Mouse (Mus musculus) lung, postnatal 4 days (tissue): ENCODE results near the gene Il6st.
A peak's percentile ranks its signal among the peaks of the same experiment; 100 is the strongest.

Experiments used
- DNase-seq, 2 experiments: peaks; one replicate each; pipeline ENCODE4 v3.0.0; 2021

The Il6st gene

DNA sequence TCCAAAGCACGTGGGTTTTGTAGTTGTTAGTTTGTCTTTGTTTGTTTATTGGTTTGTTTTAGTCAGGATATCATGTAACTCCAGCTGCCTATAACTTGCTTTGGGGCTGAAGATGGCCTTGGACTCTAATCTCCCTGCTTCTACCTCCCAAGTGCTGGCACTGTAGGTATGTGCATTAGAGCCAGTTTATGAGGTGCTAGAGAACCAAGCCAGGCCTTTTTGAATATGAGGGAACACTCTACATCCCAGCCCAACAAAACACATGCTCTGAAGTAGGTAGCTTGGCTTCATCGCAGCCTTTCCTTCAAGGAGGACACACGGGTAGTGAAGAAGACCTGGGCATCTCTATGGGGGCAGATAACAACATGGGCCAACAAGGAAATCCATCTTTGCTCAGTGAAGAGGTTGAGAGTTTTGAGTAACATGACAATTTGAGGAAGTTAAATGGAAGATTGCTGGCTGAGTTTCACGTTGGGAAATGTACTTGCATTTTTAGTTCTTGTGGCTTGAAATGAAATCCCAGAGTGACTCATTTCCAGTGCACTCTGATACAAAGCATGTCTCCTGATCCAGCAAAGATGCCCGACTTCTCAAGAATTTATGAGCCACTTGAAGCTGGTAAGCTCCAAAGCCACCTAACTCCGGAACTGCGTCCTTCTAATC, 20.9 kb upstream of the Il6st start:
- DNase-seq, result no peak

DNA sequence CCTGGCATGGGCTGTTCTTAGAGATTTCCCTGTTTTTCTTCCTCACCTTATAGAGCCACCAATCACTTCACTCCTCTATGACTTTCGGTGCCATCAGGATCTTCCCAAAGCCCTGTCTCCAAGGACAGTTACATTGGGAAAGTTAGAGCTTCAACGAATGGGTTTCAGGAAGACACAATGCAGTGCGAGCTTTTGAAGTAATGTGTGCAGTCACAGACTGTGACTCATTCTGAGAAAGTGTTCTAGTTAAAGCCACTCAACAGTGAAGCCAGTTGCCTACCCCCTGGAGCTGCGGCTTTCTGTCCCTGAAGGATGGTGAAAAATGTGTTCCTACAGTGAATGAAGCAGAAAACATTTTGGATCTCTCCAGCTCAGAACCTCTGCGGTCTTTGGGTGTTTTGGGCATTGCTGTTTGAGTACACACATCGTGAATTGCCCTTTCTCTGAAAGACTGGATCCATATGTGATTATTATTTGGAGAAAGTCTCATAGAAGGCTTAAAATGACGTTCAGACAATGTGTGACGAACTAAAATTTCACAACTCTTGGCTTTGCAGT, 16.7 kb upstream of the Il6st start:
- no peak for DNase-seq

DNA sequence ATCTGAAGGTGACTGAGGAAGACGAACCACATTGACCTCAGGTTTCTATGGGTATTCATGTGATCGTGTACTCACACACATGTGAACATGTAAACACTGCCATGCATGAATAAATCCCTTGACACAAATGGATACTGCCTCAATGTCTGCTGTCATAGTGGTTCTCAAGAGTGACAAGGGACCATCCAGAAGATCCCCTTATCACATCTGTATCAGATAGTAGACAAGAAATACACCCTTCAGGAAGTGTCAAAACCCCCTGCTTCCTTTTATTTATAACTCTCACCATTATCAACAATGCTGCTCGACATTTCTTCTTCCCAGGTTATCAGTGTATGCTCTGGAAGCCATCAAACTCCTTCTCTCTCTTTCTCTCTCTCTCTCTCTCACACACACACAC, 13.7 kb upstream of the Il6st start:
- no peak for DNase-seq

DNA sequence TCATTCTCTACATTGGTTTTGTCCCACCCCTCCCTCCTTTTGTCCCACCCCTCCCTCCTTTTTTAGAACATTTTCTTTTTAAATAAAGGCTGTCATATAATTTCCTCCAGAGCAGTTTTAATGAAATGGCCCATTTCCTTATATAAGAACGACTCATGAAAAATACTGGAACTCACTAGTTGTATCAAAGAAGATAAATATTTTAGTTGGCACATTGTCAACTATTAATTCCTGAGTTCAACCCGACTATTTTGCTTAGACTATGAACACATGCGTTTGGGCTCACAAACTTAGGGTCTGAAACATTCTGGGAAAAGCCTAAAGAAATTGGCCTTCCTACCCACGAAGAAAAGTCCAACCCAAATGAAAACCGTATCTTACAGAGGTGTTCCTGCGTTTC, 6.5 kb upstream of the Il6st start:
- DNase-seq, result no peak

DNA sequence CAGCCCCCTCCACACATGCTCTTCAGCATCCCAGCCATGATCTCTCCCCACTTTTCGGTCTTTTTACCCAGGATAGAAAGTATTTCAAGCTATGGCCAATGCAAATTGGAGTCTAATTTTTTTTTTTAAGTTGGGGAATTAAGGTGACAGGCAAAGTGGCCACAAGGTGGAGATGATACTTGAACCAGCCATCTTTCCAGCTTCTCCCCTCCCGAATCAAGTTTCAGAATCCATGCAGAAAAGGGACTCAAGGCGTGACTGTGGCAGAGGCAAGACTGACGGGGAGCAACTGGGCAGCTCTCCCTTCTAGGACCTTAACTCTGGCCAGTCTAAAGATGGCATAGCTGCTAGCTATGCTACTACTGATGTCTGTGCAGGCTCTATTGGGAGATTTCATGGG, 5.9 kb upstream of the Il6st start:
- no peak for DNase-seq

DNA sequence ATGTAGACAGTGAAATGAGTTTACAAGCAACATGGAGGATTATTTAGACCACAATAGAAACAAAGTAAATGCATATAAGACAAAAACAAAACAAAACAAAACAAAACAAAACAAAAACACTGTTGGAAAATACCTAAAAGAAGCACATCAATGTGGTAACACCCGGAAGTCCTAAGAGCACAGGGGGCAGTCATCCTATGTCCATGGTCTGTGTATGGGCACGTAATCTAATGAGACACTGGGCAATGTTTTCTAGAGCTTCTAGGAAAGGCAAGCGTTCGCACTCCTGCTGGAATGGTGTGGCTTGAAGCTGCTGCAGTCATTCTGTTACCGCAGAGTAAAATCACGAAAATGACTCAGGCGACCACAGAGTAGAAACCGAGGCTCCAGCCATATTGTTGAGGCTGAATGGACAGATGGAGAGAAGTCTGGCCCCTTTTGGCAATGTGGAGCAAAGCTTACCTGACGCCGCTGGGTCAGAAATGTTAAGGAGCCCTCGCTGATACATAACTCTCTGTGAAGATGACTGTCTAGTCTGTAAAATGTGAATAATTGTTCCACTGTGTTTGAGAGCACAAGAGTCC, 5.3 kb upstream of the Il6st start:
- DNase-seq, result no peak

DNA sequence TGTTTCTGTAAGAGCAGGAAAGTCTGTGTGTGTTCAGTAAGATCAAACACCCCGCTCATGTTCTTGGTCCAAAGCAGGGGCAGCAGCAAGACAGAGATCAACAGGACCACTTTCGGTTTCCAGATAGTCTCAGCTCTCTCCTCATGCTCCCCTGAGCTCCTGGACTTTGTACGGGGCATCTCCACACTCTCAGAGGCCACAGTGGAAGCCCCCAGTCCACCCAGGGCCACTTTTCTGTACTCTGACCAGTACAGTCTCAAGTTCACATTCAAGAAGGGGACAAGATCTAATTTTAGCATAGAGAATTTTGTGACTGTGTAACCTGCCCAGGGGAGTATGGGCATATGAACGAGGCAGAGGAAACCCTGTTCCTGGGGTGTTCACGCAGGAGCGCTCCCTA, 3.9 kb upstream of the Il6st start:
- no peak for DNase-seq

DNA sequence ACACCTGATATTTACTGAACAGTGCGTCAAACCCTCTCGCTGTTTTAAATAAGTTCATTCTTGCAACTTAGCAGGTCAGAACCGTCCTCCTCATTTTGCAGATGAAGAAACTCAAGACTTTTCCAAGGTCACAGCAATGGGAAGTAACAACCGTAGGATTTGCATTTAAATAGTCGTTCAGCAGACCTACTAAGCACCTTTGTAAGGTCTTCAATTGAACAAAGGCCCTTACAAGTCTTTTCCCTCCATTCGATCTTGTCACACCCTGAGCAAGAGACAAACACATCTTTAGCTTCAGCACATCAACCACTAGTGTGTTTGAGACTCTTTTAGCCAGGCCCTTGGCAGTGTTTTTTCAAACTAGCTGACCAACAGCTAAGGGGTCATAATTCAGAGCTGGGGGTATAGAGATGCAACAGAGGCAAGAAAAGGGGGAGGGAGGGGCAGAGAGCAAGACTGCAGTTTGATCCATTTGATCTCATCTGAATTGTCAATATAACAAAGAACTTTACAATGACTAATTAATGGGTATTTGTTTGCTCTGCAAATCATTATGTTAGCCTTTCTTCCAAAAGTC, 1.4 kb upstream of the Il6st start:
- DNase-seq, result no peak

DNA sequence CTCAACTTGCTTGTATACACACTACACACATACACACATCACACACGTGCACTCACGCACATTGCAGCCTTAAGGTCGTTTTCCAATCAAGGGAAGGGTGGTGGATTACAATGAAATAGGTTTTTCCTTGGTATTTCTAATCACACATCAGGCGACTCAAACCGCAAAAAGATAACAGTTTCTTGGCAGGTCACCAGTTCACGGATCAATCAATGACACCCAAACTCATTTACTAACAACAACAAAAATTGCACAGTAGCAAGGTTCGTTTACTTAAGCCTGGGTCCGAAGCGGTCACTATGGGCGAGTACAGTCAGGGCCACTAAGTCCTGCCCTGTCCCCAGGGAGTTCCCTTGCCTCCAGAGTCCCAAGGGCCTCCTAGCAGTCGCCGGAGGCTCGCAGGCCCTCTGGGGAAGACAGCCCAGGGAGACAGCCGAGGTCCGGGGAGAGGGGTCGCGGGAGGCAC, 500 bp upstream of the Il6st start:
- no peak for DNase-seq

DNA sequence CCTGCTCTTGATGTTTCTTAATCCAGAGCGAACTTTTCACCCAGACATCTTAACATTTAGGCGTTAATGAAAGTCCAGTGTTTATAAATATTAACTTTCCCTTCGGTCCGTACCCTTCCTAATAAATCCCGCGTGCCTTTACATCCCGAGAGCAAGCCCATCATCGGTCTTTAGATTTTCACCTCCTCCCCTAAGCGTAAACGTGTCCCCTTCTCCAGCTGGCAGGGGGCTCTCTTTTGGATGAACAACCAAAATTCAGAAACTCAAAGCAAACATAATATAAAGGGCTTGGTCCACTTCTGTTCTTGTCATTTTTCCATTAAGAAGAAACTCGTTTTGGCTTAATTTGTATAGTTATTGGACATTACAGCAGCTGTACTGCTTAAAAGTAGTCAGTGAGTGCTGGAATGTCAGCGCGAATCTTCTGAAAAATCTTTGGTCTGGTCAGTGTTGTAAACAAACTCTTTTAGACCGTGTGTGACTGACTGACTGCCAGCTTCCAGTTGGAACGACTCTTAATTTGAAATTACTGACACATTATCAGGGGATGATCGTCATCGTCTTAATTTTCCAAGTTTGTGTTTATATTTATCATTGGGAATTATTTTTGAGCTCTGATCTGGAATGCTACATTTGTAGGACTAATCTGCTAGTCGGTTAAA, 887 bp downstream of the Il6st start:
- DNase-seq, result peak in 1 of 2 experiments; percentile 33

DNA sequence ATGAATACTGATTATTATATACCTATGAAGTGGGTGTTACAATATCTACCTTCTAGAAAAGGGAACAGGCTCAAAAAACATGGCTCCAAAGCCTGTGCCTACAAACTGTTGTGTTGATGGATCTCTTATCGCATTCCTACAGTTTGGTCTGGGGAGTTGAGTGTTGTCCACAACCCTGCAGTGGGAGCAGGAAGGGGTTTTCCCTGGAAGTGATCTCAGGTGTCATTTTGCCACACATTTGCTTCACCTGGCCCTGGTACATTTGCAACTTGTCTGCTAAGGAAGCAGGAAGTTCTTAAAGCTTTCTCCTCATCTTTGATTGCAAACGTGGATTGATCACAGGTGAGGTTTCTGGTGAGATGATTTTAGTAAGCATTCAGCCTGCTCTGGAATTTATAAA, 1.7 kb downstream of the Il6st start:
- no peak for DNase-seq

DNA sequence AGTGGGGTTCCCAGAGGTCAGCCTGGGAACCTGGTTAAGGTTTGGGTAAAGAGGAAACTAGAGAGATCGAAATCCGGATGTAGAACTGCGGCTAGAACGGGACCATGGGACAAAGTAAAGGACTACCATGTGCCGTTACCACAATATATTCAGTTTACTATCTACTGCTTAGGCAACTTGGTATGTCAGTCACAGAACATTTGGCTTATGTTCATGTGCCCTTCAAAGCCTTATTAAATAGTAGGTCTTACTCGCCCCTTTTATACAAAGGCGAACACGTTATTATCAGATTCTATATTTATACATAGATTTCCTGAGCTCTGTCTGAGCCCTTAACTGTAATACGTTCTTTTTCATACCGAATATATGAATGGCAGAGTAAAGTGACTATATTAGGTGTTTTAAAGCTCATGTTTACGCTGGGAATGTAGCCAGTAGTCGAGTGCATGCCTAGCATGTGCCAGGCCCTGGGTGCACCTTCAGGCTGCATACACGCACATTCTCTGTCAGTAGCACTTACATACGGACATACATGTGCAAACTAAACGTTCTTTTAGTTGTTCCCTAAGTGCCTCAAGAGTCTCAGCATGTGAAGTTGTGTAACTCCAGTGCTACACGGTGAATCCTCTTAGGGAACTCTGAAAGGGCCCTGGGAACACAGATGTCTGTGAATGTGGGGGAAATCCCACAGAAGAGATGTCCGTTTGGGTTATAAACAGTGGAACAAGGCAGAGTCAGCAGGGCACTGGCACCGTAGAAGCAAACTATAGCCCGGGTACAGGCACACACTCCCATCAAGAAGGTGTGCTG, 2.5 kb downstream of the Il6st start:
- peak in 1 of 2 experiments; percentile 31 for DNase-seq

DNA sequence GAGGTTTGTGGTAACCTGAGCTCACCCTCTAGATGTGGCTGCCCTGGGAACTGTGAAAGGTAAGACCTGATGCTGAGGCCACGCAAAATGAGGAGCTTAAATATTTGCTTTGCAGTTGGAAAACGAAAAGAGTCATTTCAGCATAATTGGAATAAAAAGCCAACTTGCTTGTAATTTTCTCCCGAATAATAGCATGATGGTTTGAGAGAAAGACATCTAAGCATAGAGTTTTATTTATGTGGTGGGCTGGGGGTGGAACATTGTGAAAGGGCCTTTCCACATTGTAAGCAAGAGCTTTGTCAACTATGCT, 3.0 kb downstream of the Il6st start:
- DNase-seq, result no peak

DNA sequence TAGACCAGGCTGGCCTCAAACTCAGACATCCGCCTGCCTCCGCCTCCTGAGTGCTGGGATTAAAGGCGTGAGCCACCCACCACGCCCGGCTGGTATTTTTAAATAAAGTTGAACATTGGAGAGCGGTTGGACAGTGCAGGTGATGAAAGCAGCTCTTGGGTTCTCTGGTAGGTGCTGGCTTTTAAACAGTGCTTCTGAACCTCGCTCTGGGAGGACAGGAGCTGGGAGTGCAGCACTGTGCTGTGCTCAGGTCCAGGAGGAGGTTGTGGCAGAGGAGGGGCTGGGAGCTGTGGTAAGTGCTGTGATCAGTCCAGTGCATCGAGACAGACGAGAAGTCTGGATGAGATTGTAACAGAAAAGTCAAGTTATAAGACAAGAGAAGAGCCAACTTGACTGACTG, 3.5 kb downstream of the Il6st start:
- DNase-seq, result no peak

DNA sequence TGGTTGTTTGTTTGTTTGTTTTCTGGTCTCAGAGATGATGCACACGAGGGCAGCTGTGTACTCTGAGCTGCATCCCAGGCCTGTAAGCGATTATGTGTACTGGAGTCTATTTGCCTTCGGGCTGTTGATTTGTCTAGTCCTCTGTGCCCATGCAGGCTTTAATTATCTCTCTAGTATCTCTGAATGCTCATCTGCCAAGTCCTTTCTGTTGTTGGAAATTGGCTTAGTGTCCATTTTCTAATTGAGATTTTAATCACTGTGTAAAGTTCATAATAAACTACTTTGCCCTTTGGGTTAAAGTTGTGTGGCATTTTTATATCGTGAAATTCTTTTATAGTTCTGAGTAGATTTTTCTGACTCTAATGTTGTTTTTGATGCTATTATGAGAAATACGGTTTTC, 5.6 kb downstream of the Il6st start:
- no peak for DNase-seq

DNA sequence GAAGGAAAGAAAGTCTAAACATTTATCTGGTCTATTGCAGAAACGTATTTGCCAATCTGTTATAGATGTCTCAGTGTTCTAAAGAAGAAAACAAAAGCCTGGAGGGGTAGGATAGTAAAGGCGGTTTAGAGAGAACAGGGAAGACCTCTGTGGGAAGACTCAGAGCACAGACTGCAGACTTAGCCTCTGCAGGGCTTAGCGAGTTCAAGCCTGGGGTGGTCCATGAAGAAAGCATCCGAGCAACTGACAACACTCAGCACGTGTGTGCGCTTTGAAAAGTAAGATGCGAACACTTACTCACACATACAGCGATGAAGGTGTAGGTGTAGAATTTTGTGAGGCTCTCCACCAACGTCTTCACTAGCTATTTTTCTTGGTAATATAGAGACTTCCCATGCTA, 7.3 kb downstream of the Il6st start:
- DNase-seq, result no peak

DNA sequence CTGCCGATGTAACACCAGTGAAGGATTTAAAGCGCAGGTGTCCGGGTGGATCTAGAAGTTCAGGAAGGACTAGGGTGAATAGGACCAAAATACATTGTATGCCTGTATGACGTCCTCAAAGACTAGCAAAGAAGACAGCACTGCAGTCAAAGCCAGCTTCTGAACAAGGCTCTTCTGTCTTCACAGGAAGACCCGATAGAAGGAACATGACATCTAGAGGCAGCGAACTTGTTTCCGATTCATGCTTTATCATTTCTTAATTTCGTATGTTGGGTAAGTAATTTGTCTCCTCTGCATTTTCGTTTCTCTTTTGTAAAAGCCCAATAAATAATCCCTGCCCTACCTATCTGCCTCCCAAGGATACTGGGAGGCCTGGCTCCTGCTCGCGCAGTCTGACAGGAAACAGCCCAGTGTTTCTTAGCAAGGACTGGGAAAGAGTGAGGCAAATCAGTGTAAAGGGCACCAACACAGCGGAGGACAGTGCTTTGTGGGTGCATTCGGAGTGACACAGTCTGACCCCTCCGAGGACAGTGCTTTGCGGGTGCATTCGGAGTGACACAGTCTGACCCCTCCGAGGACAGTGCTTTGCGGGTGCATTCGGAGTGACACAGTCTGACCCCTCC, 8.6 kb downstream of the Il6st start:
- no peak for DNase-seq

DNA sequence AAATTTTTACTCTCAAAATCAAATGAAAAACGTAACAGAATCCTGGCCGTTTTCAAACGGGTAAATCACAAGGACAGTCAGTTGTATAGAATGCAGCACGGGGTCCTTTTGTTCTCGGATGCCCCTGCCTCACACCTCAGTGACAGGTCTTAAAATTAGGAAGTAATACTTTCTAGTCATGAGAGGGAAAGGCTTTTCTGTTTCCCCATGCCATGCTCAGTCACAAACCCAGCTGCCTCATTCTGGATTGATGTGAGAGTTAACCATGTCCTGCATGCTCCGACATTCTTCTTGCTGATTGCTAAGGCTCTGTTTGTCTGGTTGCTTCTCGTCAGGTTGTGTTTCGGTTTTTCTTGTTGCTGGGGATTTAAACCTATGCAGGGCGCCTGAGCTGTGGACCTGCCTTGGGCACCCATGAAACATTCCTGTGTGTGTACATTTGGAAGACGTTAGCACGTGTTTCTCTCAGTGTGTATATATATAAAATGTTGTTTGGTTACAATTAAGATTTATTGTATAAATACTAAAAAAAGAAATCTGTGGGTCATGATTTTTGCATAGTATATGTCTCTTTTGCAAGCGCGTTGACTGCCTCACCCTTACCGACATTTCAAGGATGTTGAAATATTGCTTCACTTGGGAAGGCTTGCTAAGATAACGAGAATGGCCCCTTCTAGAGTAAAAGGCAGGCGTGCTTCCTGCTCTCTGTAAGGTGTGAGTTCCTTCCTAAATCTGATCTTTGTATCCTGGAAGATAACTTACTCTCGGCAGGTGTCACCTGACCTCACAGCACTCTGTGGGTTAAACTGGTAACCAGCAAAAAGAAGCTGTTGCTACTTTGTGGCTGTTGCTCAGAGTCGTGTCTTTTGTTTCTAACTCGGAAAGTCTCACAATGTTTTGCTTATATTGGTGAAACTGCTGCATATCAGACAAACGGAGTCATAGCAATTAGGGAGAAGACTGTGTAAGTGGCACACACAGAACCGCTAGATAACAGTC, 10.2 kb downstream of the Il6st start:
- DNase-seq, result no peak

DNA sequence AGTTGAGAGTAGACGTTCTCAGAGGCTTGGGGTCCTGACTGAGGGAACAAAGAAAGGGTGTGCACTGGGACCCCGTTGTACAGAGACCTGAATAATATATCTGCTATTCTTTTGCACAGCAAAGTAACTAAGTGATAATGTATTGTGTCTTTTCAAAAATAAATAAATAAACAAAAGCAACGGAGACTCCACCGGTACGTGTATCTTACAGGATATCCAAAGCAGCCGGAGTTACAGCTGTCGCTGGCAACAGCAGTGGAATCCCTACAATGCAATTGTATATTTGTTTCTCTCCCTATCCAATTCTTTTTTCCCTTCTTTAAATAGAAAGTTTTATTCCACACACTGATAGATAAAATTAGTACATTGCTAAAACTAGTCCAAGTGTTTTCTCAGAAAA, 15.2 kb downstream of the Il6st start:
- no peak for DNase-seq

DNA sequence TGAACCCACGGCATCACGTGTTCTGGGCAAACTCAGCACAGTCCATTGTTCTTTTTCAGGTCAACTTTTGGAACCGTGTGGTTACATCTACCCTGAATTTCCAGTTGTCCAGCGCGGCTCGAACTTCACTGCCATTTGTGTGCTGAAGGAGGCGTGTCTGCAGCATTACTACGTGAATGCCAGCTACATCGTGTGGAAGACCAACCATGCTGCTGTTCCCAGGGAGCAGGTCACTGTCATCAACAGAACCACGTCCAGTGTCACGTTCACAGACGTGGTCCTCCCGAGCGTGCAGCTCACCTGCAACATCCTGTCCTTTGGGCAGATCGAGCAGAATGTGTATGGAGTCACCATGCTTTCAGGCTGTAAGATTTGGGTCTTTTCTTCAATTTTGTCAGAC, 16.1 kb downstream of the Il6st start:
- no peak for DNase-seq

DNA sequence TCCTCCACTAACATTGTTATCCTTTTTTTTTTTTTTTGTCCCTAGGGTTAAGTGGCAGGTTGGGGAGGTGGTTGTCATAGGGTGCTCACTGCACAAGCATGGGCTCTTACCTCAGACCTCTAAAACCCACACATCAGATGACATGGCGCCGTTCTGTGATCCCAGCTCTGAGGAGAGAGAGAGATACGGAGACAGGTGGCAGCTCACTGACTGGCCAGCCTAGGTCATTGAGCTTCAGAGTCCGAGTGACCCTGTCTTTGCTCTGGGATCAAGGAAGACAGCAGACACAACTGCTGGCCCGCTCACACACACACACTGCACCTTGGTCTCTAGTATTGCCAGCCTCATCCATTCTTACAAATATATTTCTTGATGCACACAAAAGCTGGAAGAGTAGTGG, 18.7 kb downstream of the Il6st start:
- DNase-seq, result no peak
